Mouse (Mus musculus) erythroblast, embryonic 14.5 days (primary cell): ENCODE measurements around the gene Rbfox2.

Experiments used
- GATA1 ChIP-seq: IDR thresholded peaks from 2 replicates; pipeline ENCODE4 v1.6.1; 2012; ENCODE audit warnings: low read length, inconsistent platforms, mixed read lengths
- TAL1 ChIP-seq: IDR thresholded peaks from 3 replicates; pipeline ENCODE4 v1.6.1; 2012; ENCODE audit warnings: low read length, inconsistent platforms, mixed read lengths

GRCm38 (mm10) chr15:77080684-77081254, 226.0 kb downstream of the Rbfox2 start:
- TF ChIP-seq GATA1 (no peak), TAL1 (no peak)
